Mouse (Mus musculus): ENCODE measurements at regions not wholly inside any gene's neighbourhood (a gene's known extent, or its start where the extent isn't known, plus 50 kb on each side); places are given as distances from the start of the nearest gene placed in this dataset.
A peak's percentile ranks its signal among the peaks of the same experiment; 100 is the strongest.

DNA sequence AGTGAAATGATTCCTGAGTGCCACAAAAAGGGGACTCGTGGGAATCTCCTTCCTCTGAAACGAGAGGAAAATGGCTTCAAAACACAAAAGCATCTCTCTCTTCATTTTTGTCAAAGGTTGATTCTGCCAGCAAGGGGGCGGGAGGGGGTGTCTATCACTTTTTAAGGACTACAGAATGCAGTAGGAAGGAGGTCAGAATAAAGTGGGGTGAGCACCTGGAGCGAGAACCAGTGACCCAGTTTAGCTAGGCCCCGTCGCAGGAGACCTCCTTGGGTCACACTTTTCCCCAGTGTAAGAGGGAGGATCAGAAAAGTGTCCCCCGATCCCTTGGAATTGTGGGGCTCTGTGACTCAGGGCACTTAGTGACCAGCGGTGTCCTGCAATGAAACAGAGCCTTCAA lies 133.1 kb downstream of the Tgfb2 start:
- no peak for DNase-seq (ENCODE audit: low read depth, low spot score)

DNA sequence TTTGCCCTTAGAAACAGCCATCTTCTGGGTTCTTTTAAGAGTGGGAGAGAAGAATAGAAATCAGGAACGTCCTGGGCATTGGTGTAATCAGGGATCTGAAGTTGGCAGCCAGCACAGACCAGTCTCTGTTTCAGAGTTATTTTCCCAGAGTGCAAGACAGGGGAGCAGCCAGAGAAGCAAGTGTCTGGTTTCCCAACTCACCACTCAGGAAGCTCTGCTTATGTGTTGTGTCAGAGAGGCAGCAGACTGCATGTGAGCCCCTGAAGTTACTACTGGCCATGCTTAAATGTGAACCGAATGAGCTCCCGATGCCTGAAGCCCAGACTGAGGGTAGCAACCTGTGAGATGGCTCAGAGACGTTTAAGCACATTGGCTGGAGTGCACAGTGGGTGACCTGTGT lies 133.7 kb downstream of the Tgfb2 start:
- DNase-seq (ENCODE audit: low read depth, low spot score): no peak

DNA sequence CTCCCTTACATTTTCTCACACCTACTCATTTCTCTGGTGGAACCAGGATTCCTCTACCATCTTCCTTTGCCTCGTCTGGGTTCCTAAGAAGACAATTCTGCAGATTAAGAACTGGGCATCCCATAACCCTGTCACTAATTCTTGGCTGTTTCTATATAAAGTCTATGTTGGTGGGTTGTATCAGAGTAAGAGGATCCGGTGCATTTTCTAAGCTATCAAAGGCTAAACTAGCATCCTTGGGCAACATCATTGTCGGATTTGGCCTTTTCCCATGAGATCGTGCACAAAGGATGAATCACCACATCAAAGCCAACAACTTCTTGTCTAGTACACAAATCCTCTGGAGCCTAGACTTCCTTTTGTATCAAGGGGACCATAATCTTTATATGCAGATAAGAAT lies 137.3 kb downstream of the Tgfb2 start:
- DNase-seq (ENCODE audit: low read depth, low spot score): peak; percentile 47

DNA sequence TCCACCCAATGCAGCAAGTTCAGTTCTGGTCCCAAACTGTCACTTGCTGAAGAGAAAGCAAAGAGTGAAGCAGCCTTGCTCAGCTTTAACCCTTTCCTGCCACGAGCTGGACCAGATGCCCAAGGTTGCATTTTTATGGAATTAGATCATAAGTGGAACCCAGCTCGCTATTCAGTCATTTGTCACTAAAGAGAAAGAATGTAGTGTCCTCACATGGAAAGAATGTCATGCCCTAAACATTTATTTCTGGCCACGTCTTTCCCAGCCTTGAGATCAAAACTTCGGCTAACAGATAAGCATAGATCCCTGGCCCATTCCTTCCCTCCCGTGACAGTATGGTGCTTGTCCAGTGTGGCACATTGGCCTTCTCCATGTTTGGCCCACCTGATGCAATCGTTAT lies 137.7 kb downstream of the Tgfb2 start:
- DNase-seq (ENCODE audit: low read depth, low spot score): peak; percentile 72

DNA sequence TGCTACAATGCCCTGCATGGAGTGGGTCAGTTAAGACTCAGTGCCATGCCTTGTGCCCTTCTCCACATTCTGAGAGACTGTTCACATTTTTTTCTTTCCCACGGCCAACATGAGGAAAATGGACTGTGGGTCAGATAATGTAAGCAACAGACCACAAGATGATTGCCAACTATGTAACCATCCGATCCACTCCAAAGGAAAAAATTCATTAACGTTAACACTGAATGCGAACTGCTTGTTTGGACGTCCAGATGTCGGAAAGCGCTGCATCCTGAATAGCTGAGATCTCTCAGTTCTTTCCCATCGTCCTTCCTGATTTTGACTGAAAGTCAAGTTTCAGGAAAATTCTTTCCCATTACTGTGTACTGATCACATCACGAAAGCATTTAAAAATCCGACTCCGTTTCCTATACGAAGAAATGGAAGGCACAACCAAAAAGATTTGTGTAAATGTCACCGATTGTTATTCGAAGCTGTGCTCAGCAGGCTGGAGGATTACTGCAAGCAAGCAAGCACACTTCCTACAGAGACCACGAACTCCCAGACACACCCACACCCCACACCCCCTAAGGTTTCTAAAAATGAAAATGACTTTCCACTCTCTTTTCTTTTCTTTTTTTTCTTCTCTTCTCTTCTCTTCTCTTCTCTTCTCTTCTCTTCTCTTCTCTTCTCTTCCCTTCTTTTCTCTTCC lies 138.5 kb downstream of the Tgfb2 start:
- peak; percentile 40 for DNase-seq (ENCODE audit: low read depth, low spot score)

DNA sequence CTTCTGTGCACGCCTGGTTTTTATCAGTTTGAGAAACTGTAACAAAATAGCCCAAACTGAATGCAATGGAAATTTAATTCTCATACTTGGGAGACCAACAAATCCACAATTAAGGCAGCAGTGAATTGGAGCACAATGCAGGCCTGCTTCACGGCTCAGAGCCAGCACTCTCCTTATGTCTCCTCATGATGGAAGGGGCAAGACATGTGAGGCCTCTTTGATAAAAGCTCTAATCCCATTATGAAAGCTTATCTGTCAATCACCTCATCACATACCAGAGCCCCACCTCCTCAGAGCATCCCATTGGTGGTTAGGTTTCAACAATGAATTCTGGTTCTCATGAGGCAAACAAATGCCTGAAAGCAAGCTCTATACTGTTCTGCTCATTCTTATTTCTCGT lies 143.8 kb downstream of the Tgfb2 start:
- DNase-seq (ENCODE audit: low read depth, low spot score): no peak

DNA sequence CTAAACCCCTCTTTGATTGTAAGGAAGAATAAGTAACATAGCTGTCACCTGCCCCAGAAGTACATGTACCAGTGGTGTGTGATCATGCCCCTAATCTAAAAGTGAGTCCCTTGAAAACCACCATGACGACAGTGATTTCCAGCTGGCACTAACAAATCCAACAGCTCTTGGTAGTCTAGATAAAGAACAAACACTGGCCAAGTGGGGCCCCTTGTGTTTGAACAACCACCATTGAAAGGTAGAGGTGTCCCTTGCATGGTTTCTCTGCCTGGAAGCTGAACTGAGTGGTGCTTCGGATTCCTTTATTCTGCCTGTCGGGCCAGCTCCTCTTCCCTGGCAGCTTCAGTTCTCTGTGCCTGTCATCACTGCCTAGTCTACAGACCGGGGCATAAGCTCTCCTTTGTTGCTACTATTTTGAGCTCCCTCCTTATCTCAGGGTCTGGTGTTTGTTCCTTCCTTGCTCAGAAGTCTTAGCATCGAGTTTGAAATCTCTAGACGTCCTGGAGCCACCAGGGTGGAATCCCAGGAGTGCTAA lies 150.3 kb downstream of the Tgfb2 start:
- DNase-seq (ENCODE audit: low read depth, low spot score): no peak

DNA sequence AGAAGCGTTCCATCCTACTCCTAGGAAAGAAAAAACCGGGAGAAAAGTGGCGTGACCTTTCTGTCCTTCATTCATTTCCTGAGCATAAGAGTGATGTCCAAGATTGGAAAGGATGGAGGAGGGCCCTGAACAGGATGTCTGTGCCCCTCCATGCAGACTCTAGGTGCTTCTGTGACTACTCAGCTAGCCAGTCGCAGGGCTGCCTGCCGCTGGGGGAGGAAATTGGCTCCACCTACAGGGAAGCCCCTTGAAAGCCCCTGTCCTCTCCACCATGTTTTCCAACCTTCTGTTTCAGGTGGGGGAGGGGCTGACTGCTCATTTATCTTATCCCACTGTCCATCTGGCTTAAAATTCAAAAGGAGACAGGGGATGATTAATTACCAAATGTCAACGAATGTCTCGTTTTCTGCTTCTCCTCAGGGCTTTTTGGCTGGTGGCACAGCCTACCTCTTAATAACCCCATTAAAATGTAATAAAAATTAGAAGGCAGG lies 151.2 kb downstream of the Tgfb2 start:
- DNase-seq (ENCODE audit: low read depth, low spot score): no peak

DNA sequence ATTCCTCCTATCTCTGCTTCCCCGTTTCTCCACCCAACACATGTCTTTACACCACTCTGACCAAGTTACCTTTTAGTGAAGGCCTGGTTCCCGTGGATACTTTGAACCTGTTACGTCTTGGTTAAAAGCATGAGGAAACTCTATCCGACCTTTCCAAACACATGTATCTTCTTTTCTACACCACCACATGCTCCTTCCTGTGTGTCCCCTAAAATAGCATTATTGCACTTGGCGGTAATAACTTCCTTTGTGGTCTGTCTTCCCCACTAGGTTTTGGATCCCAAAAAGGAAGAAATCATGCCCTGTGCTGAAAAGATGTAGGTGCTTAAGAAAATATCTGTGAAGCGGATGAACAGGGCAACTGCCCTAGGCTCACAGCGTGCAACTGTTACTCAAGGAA lies 153.1 kb downstream of the Tgfb2 start:
- no peak for DNase-seq (ENCODE audit: low read depth, low spot score)

DNA sequence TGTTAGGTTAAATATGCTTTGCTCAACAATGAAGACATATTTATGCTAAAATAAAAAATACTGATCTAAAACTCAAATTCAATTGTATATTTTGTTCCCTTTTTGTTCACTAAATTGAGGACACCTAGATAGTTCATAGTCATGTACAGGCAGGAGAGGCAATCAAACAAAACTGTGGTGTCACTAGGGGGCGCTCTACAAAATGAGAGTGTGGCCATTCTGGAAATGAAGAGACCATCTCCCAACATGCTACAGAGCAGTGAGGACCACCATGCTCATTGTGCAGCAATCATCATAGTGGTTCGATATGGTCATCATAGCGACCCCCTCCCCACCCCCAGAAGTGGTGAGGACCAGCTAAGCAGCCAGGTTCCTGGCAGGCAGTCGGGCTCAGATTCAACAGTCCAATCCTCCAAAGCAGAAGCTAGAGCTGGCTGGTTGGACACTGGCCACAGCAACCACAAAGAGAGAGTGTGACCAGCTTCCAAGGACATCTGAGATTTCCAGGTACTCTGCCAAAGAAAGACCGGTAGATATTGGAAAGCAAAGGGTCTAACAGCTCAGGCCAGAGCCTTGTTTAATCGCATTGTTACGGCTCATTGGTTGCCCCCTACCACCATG lies 155.4 kb downstream of the Tgfb2 start:
- peak; percentile 26 for DNase-seq (ENCODE audit: low read depth, low spot score)

DNA sequence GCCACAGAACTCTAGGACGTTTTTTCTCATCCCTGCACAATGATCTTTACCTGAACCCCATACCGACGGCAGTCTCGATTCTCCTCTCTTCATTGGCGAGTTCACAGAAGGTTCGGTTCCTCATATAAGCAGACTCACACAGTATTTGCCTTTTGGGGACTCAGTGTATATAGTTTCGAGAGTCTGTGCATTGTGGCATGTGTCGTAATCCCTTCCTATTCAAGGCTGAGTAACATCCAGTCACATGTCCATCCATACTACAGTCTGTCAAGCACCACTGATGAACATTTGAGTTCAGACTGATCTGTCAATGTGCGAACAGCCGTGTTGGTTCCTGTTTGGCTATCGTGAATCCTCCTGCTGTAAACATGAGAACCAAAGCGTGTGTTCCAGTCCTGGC lies 156.6 kb downstream of the Tgfb2 start:
- DNase-seq (ENCODE audit: low read depth, low spot score): no peak

DNA sequence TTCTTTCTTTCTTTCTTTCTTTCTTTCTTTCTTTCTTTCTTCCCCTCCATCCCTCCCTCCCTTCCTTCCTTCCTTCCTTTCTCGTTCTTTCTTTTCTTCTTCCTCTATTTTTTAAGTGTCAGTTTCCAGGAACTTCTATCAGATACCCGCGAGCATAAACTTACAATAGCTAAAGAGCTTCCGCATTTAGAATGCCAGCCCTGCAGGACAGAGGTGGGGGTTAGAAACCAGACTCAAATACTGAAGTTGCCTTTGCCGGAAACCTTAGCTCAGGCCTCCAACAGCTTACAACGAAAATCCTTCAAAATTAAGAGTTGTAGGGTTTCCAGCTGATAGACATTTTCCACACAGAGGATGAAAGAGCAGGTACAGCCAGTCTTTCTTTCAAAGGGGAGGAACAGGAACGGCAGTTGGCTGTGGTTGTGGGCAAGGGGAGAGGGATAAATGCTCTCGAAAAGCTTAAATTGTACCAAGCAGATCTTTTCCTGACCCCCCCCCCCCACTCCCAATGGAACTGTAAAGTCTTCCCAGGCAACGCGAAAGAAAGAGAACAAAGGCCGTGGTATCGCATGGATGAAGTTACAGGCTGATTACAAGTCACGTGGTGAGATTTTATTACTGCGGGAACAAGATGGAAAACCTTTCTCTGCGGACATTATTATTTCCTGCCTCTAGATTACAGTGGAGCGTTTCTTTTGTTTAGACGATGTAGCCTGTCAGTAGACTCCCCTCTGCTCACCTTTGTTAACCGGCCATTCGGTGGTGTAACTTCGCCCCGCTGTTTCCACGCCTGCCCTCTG lies 159.2 kb downstream of the Tgfb2 start:
- no peak for DNase-seq (ENCODE audit: low read depth, low spot score)

DNA sequence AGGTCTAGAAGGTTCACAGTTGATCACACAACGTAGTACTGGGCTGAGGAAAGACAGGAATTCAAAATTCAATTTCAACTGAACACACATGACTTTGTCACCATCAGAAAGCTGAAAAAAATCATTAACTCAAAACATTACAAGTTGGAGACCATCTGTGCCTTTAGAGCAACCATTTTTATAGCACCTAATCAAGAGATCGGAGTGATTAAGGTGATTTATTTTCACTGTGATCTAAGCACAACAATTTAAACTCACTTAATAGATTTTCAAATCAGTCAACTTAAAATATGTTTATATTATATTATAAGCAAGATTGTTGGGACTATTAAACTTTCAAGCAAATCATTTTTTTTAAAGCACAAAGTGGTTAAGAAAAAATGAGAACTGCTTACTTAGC lies 165.7 kb downstream of the Tgfb2 start:
- DNase-seq (ENCODE audit: low read depth, low spot score): no peak

DNA sequence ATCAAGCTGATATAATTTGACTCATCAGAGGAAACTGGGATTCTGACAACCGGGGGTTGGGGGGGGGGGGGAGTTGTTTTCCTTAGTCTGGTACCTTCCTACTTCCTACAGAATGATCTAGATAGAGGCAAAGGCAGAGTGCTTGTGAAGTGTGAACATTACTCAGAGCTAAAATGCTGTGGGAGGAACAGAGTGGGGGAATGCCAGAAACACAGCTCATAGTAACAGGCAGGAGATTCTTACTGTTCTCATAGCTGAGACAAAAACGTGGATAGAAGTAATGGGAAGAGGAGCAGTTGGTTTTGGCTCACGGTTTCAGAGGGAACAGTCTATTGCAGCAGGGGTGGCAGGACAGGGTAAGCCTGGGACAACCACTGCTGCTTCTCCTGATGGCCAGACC lies 167.6 kb downstream of the Tgfb2 start:
- no peak for DNase-seq (ENCODE audit: low read depth, low spot score)

DNA sequence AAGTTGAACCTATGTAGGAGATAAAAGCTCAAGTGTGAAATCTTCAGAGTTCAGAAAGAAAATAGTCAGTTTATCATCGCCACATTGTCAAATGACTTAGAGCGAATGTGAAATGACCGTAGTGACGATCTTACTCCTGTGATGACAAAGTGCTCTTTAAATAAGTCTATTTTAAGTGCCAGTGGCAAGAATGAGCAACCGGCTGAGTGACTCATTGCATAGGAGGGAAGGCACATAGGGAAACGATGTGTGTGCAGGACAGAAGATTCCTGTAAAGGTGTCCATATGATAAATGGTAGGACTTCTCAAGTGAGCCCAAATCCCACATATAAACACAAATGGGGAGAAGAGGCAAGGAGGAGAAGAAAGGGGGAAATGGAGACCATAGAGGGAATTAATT lies 189.8 kb downstream of the Tgfb2 start:
- DNase-seq (ENCODE audit: low read depth, low spot score): peak; percentile 58

DNA sequence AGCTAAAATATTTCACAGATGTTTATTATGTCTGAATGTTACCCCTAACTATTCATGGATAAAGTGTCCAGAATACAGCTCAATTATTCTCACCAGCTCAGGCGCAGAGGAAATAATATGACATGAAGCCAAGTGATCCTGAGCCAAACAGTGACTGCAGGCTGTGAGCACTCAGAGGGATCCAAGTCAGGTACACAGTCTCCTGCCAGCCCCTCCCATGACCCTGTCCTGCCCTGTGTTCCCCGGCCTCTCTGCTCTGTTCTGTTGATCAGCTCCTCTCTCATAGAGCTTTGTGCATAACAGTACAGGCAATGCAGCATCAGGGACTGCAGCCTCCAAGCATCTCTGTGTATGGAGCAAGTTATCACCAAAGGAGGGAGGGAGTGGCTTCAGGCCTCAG lies 190.7 kb downstream of the Tgfb2 start:
- DNase-seq (ENCODE audit: low read depth, low spot score): no peak

DNA sequence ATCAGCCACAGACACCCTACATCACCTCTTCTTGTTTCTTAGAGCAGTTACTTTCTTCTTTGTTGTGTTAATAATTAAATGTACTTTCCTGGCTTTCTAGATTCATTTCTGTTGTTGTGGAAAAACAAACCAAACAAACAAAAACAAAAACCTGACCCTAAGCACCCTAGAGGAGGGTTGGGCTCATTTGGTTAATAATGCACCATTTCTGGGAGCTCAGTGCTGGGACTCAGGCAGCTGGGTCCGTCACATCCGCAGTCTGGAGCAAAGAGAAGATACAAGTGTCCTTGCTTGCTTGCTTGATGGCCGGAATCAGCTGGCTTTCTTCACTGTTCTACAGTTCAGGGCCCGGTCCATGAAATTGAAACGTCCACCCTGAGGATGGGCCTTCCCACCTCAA lies 191.9 kb downstream of the Tgfb2 start:
- no peak for DNase-seq (ENCODE audit: low read depth, low spot score)

DNA sequence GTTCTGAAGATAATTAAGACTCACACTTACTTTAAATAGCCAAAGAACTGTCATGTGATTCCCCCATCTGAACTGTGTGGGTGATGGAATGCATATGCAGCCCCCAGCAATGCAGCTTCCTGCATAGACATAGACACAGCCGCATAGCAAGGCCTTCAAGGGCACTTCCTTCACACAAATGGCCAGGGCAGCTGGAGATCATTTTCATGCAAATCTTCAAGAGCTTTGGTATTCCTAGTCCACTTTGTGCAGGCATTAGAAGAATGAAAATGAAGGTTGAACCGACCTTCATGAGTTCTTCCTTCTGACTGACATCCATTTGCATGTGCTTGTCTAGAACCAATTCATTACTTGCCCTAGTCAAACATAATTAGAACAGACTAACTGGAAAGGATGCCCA lies 195.3 kb downstream of the Tgfb2 start:
- DNase-seq (ENCODE audit: low read depth, low spot score): no peak

DNA sequence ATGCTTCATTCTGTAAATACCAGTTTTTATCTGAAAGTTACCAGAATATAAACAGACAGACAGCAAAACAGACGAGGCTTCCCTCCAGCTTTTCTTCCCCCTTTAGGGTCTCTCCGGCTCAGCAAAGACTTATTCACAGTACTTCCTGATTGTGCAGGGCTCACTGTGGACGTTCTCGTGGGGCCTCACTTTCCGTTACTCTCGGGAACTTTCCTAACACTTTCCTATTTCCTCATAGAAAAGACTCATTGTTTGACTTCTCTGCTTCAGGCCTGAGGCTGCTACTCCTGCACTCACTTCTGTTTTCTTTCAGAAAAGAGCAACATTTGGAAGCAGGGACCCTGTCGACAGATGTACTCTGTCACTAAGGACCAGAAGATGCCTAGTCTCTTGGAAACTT lies 197.4 kb downstream of the Tgfb2 start:
- no peak for DNase-seq (ENCODE audit: low read depth, low spot score)

DNA sequence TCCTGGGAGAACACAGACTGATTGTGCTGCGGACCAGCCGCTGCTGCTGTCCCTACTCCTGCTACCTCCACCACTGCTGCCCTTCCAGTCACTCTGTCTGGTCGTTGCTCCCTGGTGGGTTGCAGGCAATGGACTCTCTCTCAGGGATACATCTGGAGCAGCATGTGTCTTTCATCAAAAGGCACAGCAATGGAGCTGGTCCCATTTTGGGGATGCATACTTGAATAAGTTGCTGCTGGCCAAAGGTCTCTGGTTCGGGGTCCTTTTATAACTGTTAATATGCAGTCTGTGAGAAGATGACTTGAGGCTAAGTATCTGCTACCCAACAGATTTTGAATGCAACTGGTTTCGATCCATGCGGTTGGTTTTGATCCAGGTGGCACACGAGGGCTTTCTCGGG lies 197.8 kb downstream of the Tgfb2 start:
- no peak for DNase-seq (ENCODE audit: low read depth, low spot score)

DNA sequence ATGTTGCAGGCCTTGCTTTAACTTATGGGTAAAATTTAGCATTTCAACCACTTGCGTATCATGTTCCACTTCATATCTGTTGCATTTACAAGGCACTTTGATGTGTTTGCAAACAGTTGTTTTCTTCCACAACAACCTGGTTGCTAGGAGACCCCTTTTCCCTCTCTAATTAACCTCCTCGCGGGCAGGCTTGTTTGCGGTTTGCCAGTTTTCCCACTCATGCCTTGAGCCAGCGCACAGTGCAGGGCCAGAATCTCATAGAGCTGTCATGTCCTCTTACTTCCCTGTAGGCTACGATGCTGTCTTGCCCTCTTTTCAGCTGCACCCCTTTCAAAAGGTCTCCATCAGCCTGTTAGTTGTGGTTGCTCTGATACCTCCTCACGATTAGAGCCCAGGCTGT lies 199.3 kb downstream of the Tgfb2 start:
- DNase-seq (ENCODE audit: low read depth, low spot score): no peak

DNA sequence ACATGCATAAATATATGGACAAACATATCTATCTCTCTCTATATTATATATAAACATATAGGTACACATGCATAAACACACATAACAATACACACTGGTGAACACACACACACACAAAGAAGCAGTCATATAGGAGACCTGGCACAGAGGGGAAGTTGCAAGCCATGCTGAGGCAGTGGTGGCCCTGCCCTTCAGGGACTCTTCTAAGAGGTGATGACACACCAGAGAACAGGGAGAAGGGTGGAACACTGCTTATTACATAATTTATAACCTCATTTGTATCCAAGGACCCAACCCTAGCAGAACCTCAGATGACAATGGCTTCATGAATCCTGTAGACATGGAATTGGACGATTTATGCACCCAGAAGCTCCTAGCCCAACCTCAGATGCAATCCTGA lies 199.9 kb downstream of the Tgfb2 start:
- DNase-seq (ENCODE audit: low read depth, low spot score): no peak
